Comparison of ENCODE assay signal across 9 mouse cellular contexts in the genomic region with DNA sequence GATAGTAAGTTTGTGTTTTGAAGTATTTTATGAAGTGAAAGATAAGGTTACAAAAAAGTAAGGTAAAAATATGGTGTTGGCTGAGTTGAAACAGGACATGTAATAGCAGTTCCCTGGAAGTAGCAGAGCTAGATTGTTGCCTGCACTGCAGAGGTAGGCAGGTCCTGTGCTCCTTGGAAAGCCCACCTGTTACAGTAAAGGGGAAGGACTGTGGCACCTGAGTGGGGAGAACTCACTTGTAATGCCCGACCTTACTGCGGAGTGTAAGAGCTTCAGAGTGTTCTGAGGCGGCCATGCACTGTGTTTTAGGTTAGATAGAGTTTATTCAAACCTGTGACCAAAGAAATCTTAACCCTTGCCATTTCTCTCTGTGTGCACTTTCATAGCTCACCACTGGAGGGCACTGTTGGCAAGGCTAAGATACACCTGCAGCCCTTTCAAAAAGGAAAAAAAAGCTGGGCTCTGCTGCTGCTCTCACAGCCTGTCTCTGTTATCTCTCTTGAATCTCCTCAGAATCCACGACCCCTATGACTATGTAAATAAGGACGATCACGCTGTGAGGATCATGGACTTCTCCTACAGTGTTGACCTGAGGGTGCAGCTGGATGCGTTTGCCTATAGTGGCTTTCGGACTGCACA. TPM values are rescaled to one million over a fixed set of nuclear protein-coding genes. Genes with fewer than 3 reads are reported as not detected.
DNase-seq lines count a peak whose midpoint lies in the region; ATAC-seq and TF ChIP-seq lines count a peak whose summit lies in the region.
"Had no signal": no experiment of that assay in that cellular context is flagged by ENCODE, and none has a peak within 500 bp of the region (broad histone marks: within the 10 kb centered on the region; RNA-seq: fewer than 3 reads in every experiment).

No protein-coding gene starts in this region.

- TF ChIP-seq POLR2A in cortical plate, adult 2 months (IDR thresholded peaks at IDR 0.05; ENCODE audit: extremely low read depth, insufficient read depth, low read length), result no peak

- peak; percentile 88 for TF ChIP-seq CTCF in cortical plate, adult 2 months (IDR thresholded peaks at IDR 0.05; ENCODE audit: extremely low read depth, insufficient read depth, low read length)

- no peak overlapping the region for H3K27ac ChIP-seq in cortical plate, adult 2 months (ENCODE audit: insufficient read depth, low read length)
- H3K27ac ChIP-seq: embryonic facial prominence, embryonic 12.5 days had no signal

- no peak overlapping the region for H3K4me3 ChIP-seq in cortical plate, adult 2 months (ENCODE audit: insufficient read depth, low read length)
- H3K4me3 ChIP-seq: embryonic facial prominence, embryonic 12.5 days had no signal

- no peaks in the 10 kb centered on the region for H3K4me1 ChIP-seq in cortical plate, adult 2 months (ENCODE audit: control insufficient read depth, insufficient read depth, low read length)
- H3K4me1 ChIP-seq: embryonic facial prominence, embryonic 12.5 days had no signal

- DNase-seq in 416B (ENCODE audit: low read depth), result peak; percentile 76
- peak; percentile 20 for DNase-seq in gastrocnemius, postnatal 25 days
- DNase-seq in kidney, adult 9 months, result peak; percentile 77
- peak; percentile 76 for DNase-seq in liver
- DNase-seq in spleen, postnatal 4 days (ENCODE audit: low spot score in 2 of 2), result peak; percentile 74 to 91

- ATAC-seq in activated CD4-positive, CD25-positive, alpha-beta regulatory T cell, adult 4 months, result peak; percentile 46
- peak; percentile 77 for ATAC-seq in monocyte, adult 5-6 weeks (replicated peaks; ENCODE audit: insufficient number of reproducible peaks, low FRiP score, low TSS enrichment, poor library complexity, severe bottlenecking)

RNA-seq across cellular contexts. Expression of a gene that starts 25.1 kb away (rescaled TPM):
- not detected for polyA plus RNA-seq in activated CD4-positive, CD25-positive, alpha-beta regulatory T cell, adult 4 months (2017; shearing (Covaris generic))
- polyA plus RNA-seq in cortical plate, adult 2 months (2012; rRNA removed), result 58.0 and 63.1 TPM in 2 replicates
- total RNA-seq in gastrocnemius, postnatal 25 days (2021), result under 1 TPM in 1 of 2 experiments, not detected in 1; 0.64 TPM
- 0.21 TPM in 1 of 3 replicates, not detected in the others for total RNA-seq in monocyte, adult 5-6 weeks (2017)

RNA-seq across cellular contexts. Expression of a gene that starts 40.0 kb away (rescaled TPM):
- polyA plus RNA-seq in activated CD4-positive, CD25-positive, alpha-beta regulatory T cell, adult 4 months (2017; shearing (Covaris generic)), result 10 to 100 TPM; 11.4 to 18.8 TPM
- 1.9 and 2.8 TPM in 2 replicates for polyA plus RNA-seq in cortical plate, adult 2 months (2012; rRNA removed)
- 1 to 10 TPM; 1.0 to 1.2 TPM for total RNA-seq in gastrocnemius, postnatal 25 days (2021)
- 9.5 to 15.1 TPM (median 11.3 TPM) in 3 replicates for total RNA-seq in monocyte, adult 5-6 weeks (2017)

Comparison
In these comparisons a context has a peak if more than half of its experiments do, and no peak if none do; other contexts are left out.
1. DNase-seq: peak in every context shown above with its lines; median percentile 82 in spleen, postnatal 4 days; 77 in kidney, adult 9 months; 76 in 416B; 76 in liver; 20 in gastrocnemius, postnatal 25 days.